ENCODE assay signal across 9 mouse cellular contexts in the genomic region with DNA sequence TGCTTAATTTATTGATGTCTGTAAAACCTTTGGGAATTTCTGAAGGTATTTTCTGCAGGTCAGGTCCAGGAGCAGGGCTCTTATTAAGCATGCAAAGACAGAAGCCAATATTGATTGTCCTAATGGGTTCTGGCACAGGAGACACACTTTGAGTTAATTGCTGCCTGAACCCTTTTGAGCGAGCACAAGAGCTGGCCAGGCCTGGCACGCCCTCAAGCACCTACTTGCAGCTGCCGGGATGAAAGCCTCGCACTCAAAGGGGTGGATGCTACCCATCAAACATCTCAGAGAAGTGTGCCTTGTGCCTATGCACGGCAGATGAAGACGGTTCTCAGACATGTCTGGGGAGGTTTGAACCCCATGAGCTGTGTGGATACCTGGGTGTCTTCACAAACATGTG.
DNase-seq lines count a peak whose midpoint lies in the region; ATAC-seq and TF ChIP-seq lines count a peak whose summit lies in the region.
"Had no signal": no experiment of that assay in that cellular context is flagged by ENCODE, and none has a peak within 500 bp of the region (broad histone marks: within the 10 kb centered on the region; RNA-seq: fewer than 3 reads in every experiment).

No protein-coding gene starts in this region.

- no peaks in the 10 kb centered on the region for H3K27me3 ChIP-seq in heart, embryonic 14.5 days (ENCODE audit: control insufficient read depth, insufficient read depth, low read length)
- no peaks in the 10 kb centered on the region for H3K27me3 ChIP-seq in heart, adult 2 months (ENCODE audit: control insufficient read depth, insufficient read depth, low read length)
- H3K27me3 ChIP-seq in midbrain, embryonic 11.5 days (ENCODE audit: control insufficient read depth, insufficient read depth, low read length) = no peaks in the 10 kb centered on the region
- no peaks in the 10 kb centered on the region for H3K27me3 ChIP-seq in midbrain, embryonic 10.5 days (ENCODE audit: low read depth, poor library complexity, severe bottlenecking)
- H3K27me3 ChIP-seq in midbrain, embryonic 13.5 days = no peaks in the 10 kb centered on the region

- no peak for ATAC-seq in heart, embryonic 14.5 days (ENCODE audit: insufficient number of reproducible peaks, insufficient read depth, low FRiP score, low read depth)
- peak; percentile 40; the same call in 1 of the 2 replicates for ATAC-seq in midbrain, embryonic 11.5 days (ENCODE audit: low FRiP score)
- peak; percentile 56; the same call in 1 of the 2 replicates for ATAC-seq in midbrain, embryonic 13.5 days
- ATAC-seq: liver, postnatal 0 days had no signal

- TF ChIP-seq EP300 in heart, adult 2 months (IDR thresholded peaks at IDR 0.05; ENCODE audit: insufficient read depth, low read depth, low read length) = no peak

- WGBS in heart, embryonic 14.5 days = 30% methylated on average over 6 of the region's 6 CpGs
- WGBS in heart, adult 2 months = 59% methylated on average over 6 of the region's 6 CpGs
- WGBS in midbrain, embryonic 11.5 days = 86% methylated on average over 6 of the region's 6 CpGs
- WGBS in midbrain, embryonic 10.5 days = 89% methylated on average over 6 of the region's 6 CpGs
- 64% methylated on average over 6 of the region's 6 CpGs for WGBS in midbrain, embryonic 13.5 days

- no peak overlapping the region for H3K4me3 ChIP-seq in heart, embryonic 14.5 days (ENCODE audit: control insufficient read depth in 1 of 2, insufficient read depth in 1 of 2, low read depth in 1 of 2, low read length in 2 of 2)
- no peak overlapping the region for H3K4me3 ChIP-seq in heart, adult 2 months
- no peak overlapping the region for H3K4me3 ChIP-seq in midbrain, embryonic 11.5 days (ENCODE audit: low read depth, low read length)
- no peak overlapping the region for H3K4me3 ChIP-seq in midbrain, embryonic 10.5 days
- H3K4me3 ChIP-seq in midbrain, embryonic 13.5 days (replicated peaks) = no peak overlapping the region

- peak overlapping the region in 1 of 2 experiments; percentile 63; a peak in 2 of 4 replicates for H3K27ac ChIP-seq in heart, embryonic 14.5 days (replicated peaks in 1 of 2; ENCODE audit: control insufficient read depth in 1 of 2, insufficient read depth in 1 of 2, low read depth in 2 of 2, low read length in 2 of 2)
- H3K27ac ChIP-seq in heart, adult 2 months = no peak overlapping the region
- H3K27ac ChIP-seq in midbrain, embryonic 11.5 days (ENCODE audit: low read depth, low read length) = no peak overlapping the region
- no peak overlapping the region for H3K27ac ChIP-seq in midbrain, embryonic 10.5 days (replicated peaks)
- 0 out of 2 replicates have a peak overlapping the region, but pooled peaks have one; percentile 61 for H3K27ac ChIP-seq in midbrain, embryonic 13.5 days

- no peaks in the 10 kb centered on the region for H3K36me3 ChIP-seq in heart, embryonic 14.5 days (ENCODE audit: control insufficient read depth, insufficient read depth, low read length)
- H3K36me3 ChIP-seq in heart, adult 2 months (ENCODE audit: control insufficient read depth, insufficient read depth, low read length) = no peaks in the 10 kb centered on the region
- H3K36me3 ChIP-seq in midbrain, embryonic 11.5 days (ENCODE audit: control insufficient read depth, insufficient read depth, low read length) = no peaks in the 10 kb centered on the region
- no peaks in the 10 kb centered on the region for H3K36me3 ChIP-seq in midbrain, embryonic 10.5 days
- no peaks in the 10 kb centered on the region for H3K36me3 ChIP-seq in midbrain, embryonic 13.5 days

- peaks cover 20 to 31% of the 10 kb centered on the region in 2 experiments for H3K4me1 ChIP-seq in heart, embryonic 14.5 days (ENCODE audit: control insufficient read depth in 2 of 2, insufficient read depth in 2 of 2, low read length in 2 of 2)
- H3K4me1 ChIP-seq in heart, adult 2 months (ENCODE audit: control insufficient read depth, insufficient read depth, low read length) = no peaks in the 10 kb centered on the region
- H3K4me1 ChIP-seq in midbrain, embryonic 11.5 days (ENCODE audit: control insufficient read depth, insufficient read depth, low read length) = 0 out of 2 replicates have a peak, but pooled peaks cover 2% of the 10 kb centered on the region
- peaks cover 9% of the 10 kb centered on the region; the same call in 1 of the 2 replicates for H3K4me1 ChIP-seq in midbrain, embryonic 10.5 days
- peaks cover 17% of the 10 kb centered on the region for H3K4me1 ChIP-seq in midbrain, embryonic 13.5 days (replicated peaks)

- H3K9ac ChIP-seq in heart, embryonic 14.5 days (ENCODE audit: low read length) = no peak overlapping the region
- no peak overlapping the region for H3K9ac ChIP-seq in heart, adult 2 months (ENCODE audit: low read depth, low read length)
- H3K9ac ChIP-seq in midbrain, embryonic 11.5 days (ENCODE audit: low read length) = no peak overlapping the region
- H3K9ac ChIP-seq in midbrain, embryonic 13.5 days (replicated peaks) = no peak overlapping the region
- H3K9ac ChIP-seq: liver, postnatal 0 days had no signal

- H3K9me3 ChIP-seq in heart, embryonic 14.5 days (ENCODE audit: control insufficient read depth, low read length) = no peaks in the 10 kb centered on the region
- no peaks in the 10 kb centered on the region for H3K9me3 ChIP-seq in midbrain, embryonic 11.5 days (ENCODE audit: control insufficient read depth, low read length)
- H3K9me3 ChIP-seq in midbrain, embryonic 10.5 days (replicated peaks) = no peaks in the 10 kb centered on the region
- H3K9me3 ChIP-seq in midbrain, embryonic 13.5 days = no peaks in the 10 kb centered on the region

- DNase-seq in heart, adult 2 months = no peak
- no peak for DNase-seq in midbrain, embryonic 11.5 days (ENCODE audit: low spot score, missing footprints)
- no peak for DNase-seq in midbrain, embryonic 10.5 days (ENCODE audit: low spot score)
- peak; percentile 89 for DNase-seq in brain, embryonic 14.5 days (ENCODE audit: low read depth)
- DNase-seq in retina, embryonic 14.5 days (ENCODE audit: low spot score) = no peak
- no peak for DNase-seq in frontal cortex, postnatal 14 days (ENCODE audit: low spot score in 2 of 2)
- DNase-seq: liver, postnatal 0 days had no signal

- TF ChIP-seq POLR2A in heart, adult 2 months (IDR thresholded peaks at IDR 0.05; ENCODE audit: insufficient read depth, low read depth, low read length) = no peak
- TF ChIP-seq POLR2A in brain, embryonic 14.5 days (IDR thresholded peaks at IDR 0.05; ENCODE audit: borderline replicate concordance, extremely low read depth, insufficient read depth, insufficient read length, poor library complexity, severe bottlenecking) = no peak

- peak overlapping the region; percentile 60 for H3K4me2 ChIP-seq in heart, embryonic 14.5 days (ENCODE audit: low read length)
- H3K4me2 ChIP-seq in midbrain, embryonic 11.5 days = no peak overlapping the region
- no peak overlapping the region for H3K4me2 ChIP-seq in midbrain, embryonic 13.5 days (replicated peaks)

- no peak for TF ChIP-seq CTCF in heart, adult 2 months (IDR thresholded peaks at IDR 0.05)
- no peak for TF ChIP-seq CTCF in brain, embryonic 14.5 days (IDR thresholded peaks at IDR 0.05; ENCODE audit: borderline replicate concordance, extremely low read depth, insufficient read depth, insufficient read length)

- intact Hi-C loops in heart, adult 2 months (cut with DNase I) = loop anchor here (5.0 kb wide), 1 partner anchor 44 kb away; no protein-coding TSS in a partner anchor

- no peaks in the 10 kb centered on the region for H3K79me2 ChIP-seq in heart, adult 2 months (replicated peaks; ENCODE audit: control insufficient read depth, insufficient read depth, low read length)
